Mouse (Mus musculus): ENCODE measurements at regions not wholly inside any gene's neighbourhood (a gene's known extent, or its start where the extent isn't known, plus 50 kb on each side); places are given as distances from the start of the nearest gene placed in this dataset.

- peak; percentile 63 for DNase-seq (ENCODE audit: low spot score)
Measured at GRCm38 (mm10) chrX:68313486-68313885, 364.9 kb upstream of the Fmr1 start.
